Mouse (Mus musculus): ENCODE results near the gene Smg7. TPM values are rescaled to one million over a fixed set of nuclear protein-coding genes. Genes with fewer than 3 reads are reported as not detected.

Smg7 gene
- polyA plus RNA-seq, 1 experiment: 144 TPM

- Histone ChIP-seq H3K4me3 (ENCODE audit: low read depth, low read length) (no peak overlapping the region), H3K36me3 (ENCODE audit: control insufficient read depth, insufficient read depth, low read length, poor library complexity, severe bottlenecking) (peaks cover 60% of the 10 kb centered on the region), H3K9me3 (replicated peaks; ENCODE audit: control insufficient read depth, insufficient read depth, low read length, poor library complexity, severe bottlenecking) (no peaks in the 10 kb centered on the region), H3K27ac (ENCODE audit: insufficient read depth, low read length) (peak overlapping the region; percentile 33), H3K9ac (ENCODE audit: low read depth, poor library complexity, severe bottlenecking) (no peak overlapping the region), H3K4me1 (ENCODE audit: control insufficient read depth, insufficient read depth, low read length) (peaks cover 10% of the 10 kb centered on the region), H3K27me3 (ENCODE audit: control insufficient read depth, insufficient read depth, low read length, poor library complexity, severe bottlenecking) (no peaks in the 10 kb centered on the region)
- TF ChIP-seq EP300 (IDR thresholded peaks at IDR 0.05; ENCODE audit: insufficient read depth, low read depth, low read length): no peak
- TF ChIP-seq POLR2A (IDR thresholded peaks at IDR 0.05; ENCODE audit: insufficient read depth, low read length): no peak
- TF ChIP-seq CTCF (IDR thresholded peaks at IDR 0.05; ENCODE audit: low read depth, low read length): no peak
Observed at GRCm38 (mm10) chr1:152838026-152838702, 64.3 kb downstream of the Smg7 start.

GRCm38 (mm10) chr1:152835061-152835460 lies 67.4 kb downstream of the Smg7 start:
- no peak overlapping the region for H3K9ac ChIP-seq (ENCODE audit: low read depth, poor library complexity, severe bottlenecking)
- H3K4me1 ChIP-seq (ENCODE audit: control insufficient read depth, insufficient read depth, low read length): peaks cover 16% of the 10 kb centered on the region
- no peak overlapping the region for H3K27ac ChIP-seq (ENCODE audit: insufficient read depth, low read length)
- H3K4me3 ChIP-seq (ENCODE audit: low read depth, low read length): no peak overlapping the region
- no peaks in the 10 kb centered on the region for H3K9me3 ChIP-seq (replicated peaks; ENCODE audit: control insufficient read depth, insufficient read depth, low read length, poor library complexity, severe bottlenecking)
- no peaks in the 10 kb centered on the region for H3K27me3 ChIP-seq (ENCODE audit: control insufficient read depth, insufficient read depth, low read length, poor library complexity, severe bottlenecking)
- H3K36me3 ChIP-seq (ENCODE audit: control insufficient read depth, insufficient read depth, low read length, poor library complexity, severe bottlenecking): peaks cover 32% of the 10 kb centered on the region
- TF ChIP-seq POLR2A (IDR thresholded peaks at IDR 0.05; ENCODE audit: insufficient read depth, low read length) (no peak), EP300 (IDR thresholded peaks at IDR 0.05; ENCODE audit: insufficient read depth, low read depth, low read length) (no peak), CTCF (IDR thresholded peaks at IDR 0.05; ENCODE audit: low read depth, low read length) (no peak)

- Histone ChIP-seq H3K4me1 (ENCODE audit: control insufficient read depth, insufficient read depth, low read length) (peaks cover 6% of the 10 kb centered on the region), H3K27me3 (ENCODE audit: control insufficient read depth, insufficient read depth, low read length, poor library complexity, severe bottlenecking) (no peaks in the 10 kb centered on the region), H3K9me3 (replicated peaks; ENCODE audit: control insufficient read depth, insufficient read depth, low read length, poor library complexity, severe bottlenecking) (no peaks in the 10 kb centered on the region), H3K27ac (ENCODE audit: insufficient read depth, low read length) (peak overlapping the region; percentile 64), H3K9ac (ENCODE audit: low read depth, poor library complexity, severe bottlenecking) (no peak overlapping the region), H3K4me3 (ENCODE audit: low read depth, low read length) (no peak overlapping the region), H3K36me3 (ENCODE audit: control insufficient read depth, insufficient read depth, low read length, poor library complexity, severe bottlenecking) (peaks cover 11% of the 10 kb centered on the region)
- TF ChIP-seq EP300 (IDR thresholded peaks at IDR 0.05; ENCODE audit: insufficient read depth, low read depth, low read length) (peak; percentile 80), POLR2A (IDR thresholded peaks at IDR 0.05; ENCODE audit: insufficient read depth, low read length) (no peak)
Observed at GRCm38 (mm10) chr1:152832316-152832715, 70.1 kb downstream of the Smg7 start.

- H3K4me3 ChIP-seq (ENCODE audit: low read depth, low read length): no peak overlapping the region
- H3K9me3 ChIP-seq (replicated peaks; ENCODE audit: control insufficient read depth, insufficient read depth, low read length, poor library complexity, severe bottlenecking): no peaks in the 10 kb centered on the region
- H3K27me3 ChIP-seq (ENCODE audit: control insufficient read depth, insufficient read depth, low read length, poor library complexity, severe bottlenecking): no peaks in the 10 kb centered on the region
- no peak overlapping the region for H3K9ac ChIP-seq (ENCODE audit: low read depth, poor library complexity, severe bottlenecking)
- H3K27ac ChIP-seq (ENCODE audit: insufficient read depth, low read length): no peak overlapping the region
- TF ChIP-seq CTCF (IDR thresholded peaks at IDR 0.05; ENCODE audit: low read depth, low read length) (no peak), EP300 (IDR thresholded peaks at IDR 0.05; ENCODE audit: insufficient read depth, low read depth, low read length) (no peak), POLR2A (IDR thresholded peaks at IDR 0.05; ENCODE audit: insufficient read depth, low read length) (no peak)
- peaks cover 6% of the 10 kb centered on the region for H3K4me1 ChIP-seq (ENCODE audit: control insufficient read depth, insufficient read depth, low read length)
- H3K36me3 ChIP-seq (ENCODE audit: control insufficient read depth, insufficient read depth, low read length, poor library complexity, severe bottlenecking): peaks cover 6% of the 10 kb centered on the region
Observed at GRCm38 (mm10) chr1:152831619-152832018, 70.8 kb downstream of the Smg7 start.

GRCm38 (mm10) chr1:152831003-152831402 lies 71.4 kb downstream of the Smg7 start:
- Histone ChIP-seq H3K9ac (ENCODE audit: low read depth, poor library complexity, severe bottlenecking) (no peak overlapping the region), H3K4me3 (ENCODE audit: low read depth, low read length) (no peak overlapping the region), H3K27me3 (ENCODE audit: control insufficient read depth, insufficient read depth, low read length, poor library complexity, severe bottlenecking) (no peaks in the 10 kb centered on the region), H3K27ac (ENCODE audit: insufficient read depth, low read length) (no peak overlapping the region), H3K9me3 (replicated peaks; ENCODE audit: control insufficient read depth, insufficient read depth, low read length, poor library complexity, severe bottlenecking) (no peaks in the 10 kb centered on the region), H3K36me3 (ENCODE audit: control insufficient read depth, insufficient read depth, low read length, poor library complexity, severe bottlenecking) (peaks cover under 1% of the 10 kb centered on the region; the same call in 1 of the 2 replicates), H3K4me1 (ENCODE audit: control insufficient read depth, insufficient read depth, low read length) (peaks cover 6% of the 10 kb centered on the region)
- TF ChIP-seq CTCF (IDR thresholded peaks at IDR 0.05; ENCODE audit: low read depth, low read length): no peak

- Histone ChIP-seq H3K27ac (ENCODE audit: insufficient read depth, low read length) (no peak overlapping the region), H3K9me3 (replicated peaks; ENCODE audit: control insufficient read depth, insufficient read depth, low read length, poor library complexity, severe bottlenecking) (no peaks in the 10 kb centered on the region), H3K4me1 (ENCODE audit: control insufficient read depth, insufficient read depth, low read length) (peaks cover 6% of the 10 kb centered on the region), H3K4me3 (ENCODE audit: low read depth, low read length) (no peak overlapping the region), H3K36me3 (ENCODE audit: control insufficient read depth, insufficient read depth, low read length, poor library complexity, severe bottlenecking) (no peaks in the 10 kb centered on the region), H3K9ac (ENCODE audit: low read depth, poor library complexity, severe bottlenecking) (no peak overlapping the region), H3K27me3 (ENCODE audit: control insufficient read depth, insufficient read depth, low read length, poor library complexity, severe bottlenecking) (no peaks in the 10 kb centered on the region)
- TF ChIP-seq CTCF (IDR thresholded peaks at IDR 0.05; ENCODE audit: low read depth, low read length) (no peak), POLR2A (IDR thresholded peaks at IDR 0.05; ENCODE audit: insufficient read depth, low read length) (no peak), EP300 (IDR thresholded peaks at IDR 0.05; ENCODE audit: insufficient read depth, low read depth, low read length) (no peak)
Observed at GRCm38 (mm10) chr1:152830054-152830453, 72.4 kb downstream of the Smg7 start.

All from ES-Bruce4 (cell line).